Mouse (Mus musculus) urinary bladder, adult 2 months (tissue): ENCODE measurements around the gene Mlana. TPM values are rescaled to one million over a fixed set of nuclear protein-coding genes. Genes with fewer than 3 reads are reported as not detected.

Experiments used
- DNase-seq: peaks from one replicate; pipeline ENCODE4 v3.0.0; 2022; ENCODE audit warnings: low spot score
- polyA plus RNA-seq: library from polyadenylated mRNA; depleted of rRNA; stranded (reverse); fragments of >200 nt; gene quantifications from 2 replicates; pipeline ENCODE4 v1.2.3, GENCODE M21; 2012; rRNA removed

Gene Mlana
- polyA plus RNA-seq = 0.11 and 0.13 TPM in 2 replicates

GRCm38 (mm10) chr19:29697245-29697874 lies at the start of gene Mlana:
Gene Mlana (plus strand): TSS chr19:29697824.
- no peak for DNase-seq

GRCm38 (mm10) chr19:29648550-29648914 lies 49.1 kb upstream of the Mlana start:
- DNase-seq = no peak

- no peak for DNase-seq
Measured at GRCm38 (mm10) chr19:29649683-29650082, 47.9 kb upstream of the Mlana start.

- DNase-seq = no peak
Measured at GRCm38 (mm10) chr19:29653768-29654265, 43.8 kb upstream of the Mlana start.

- no peak for DNase-seq
Measured at GRCm38 (mm10) chr19:29655148-29655547, 42.5 kb upstream of the Mlana start.

- no peak for DNase-seq
Measured at GRCm38 (mm10) chr19:29656029-29656428, 41.6 kb upstream of the Mlana start.

- no peak for DNase-seq
Measured at GRCm38 (mm10) chr19:29656620-29657019, 41.0 kb upstream of the Mlana start.

GRCm38 (mm10) chr19:29657033-29657432 lies 40.6 kb upstream of the Mlana start:
- no peak for DNase-seq

- no peak for DNase-seq
Measured at GRCm38 (mm10) chr19:29657558-29657957, 40.1 kb upstream of the Mlana start.

GRCm38 (mm10) chr19:29658836-29659235 lies 38.8 kb upstream of the Mlana start:
- DNase-seq = no peak

- DNase-seq = no peak
Measured at GRCm38 (mm10) chr19:29659705-29660104, 37.9 kb upstream of the Mlana start.

GRCm38 (mm10) chr19:29660835-29661764 lies 36.5 kb upstream of the Mlana start:
- DNase-seq = no peak

GRCm38 (mm10) chr19:29661974-29662580 lies 35.5 kb upstream of the Mlana start:
- no peak for DNase-seq

- no peak for DNase-seq
Measured at GRCm38 (mm10) chr19:29663780-29664179, 33.8 kb upstream of the Mlana start.

GRCm38 (mm10) chr19:29664934-29665333 lies 32.7 kb upstream of the Mlana start:
- no peak for DNase-seq

- DNase-seq = no peak
Measured at GRCm38 (mm10) chr19:29666164-29666563, 31.5 kb upstream of the Mlana start.

GRCm38 (mm10) chr19:29666965-29667594 lies 30.5 kb upstream of the Mlana start:
- DNase-seq = no peak

GRCm38 (mm10) chr19:29668135-29668534 lies 29.5 kb upstream of the Mlana start:
- DNase-seq = no peak

- no peak for DNase-seq
Measured at GRCm38 (mm10) chr19:29670247-29670646, 27.4 kb upstream of the Mlana start.

GRCm38 (mm10) chr19:29671160-29671559 lies 26.5 kb upstream of the Mlana start:
- DNase-seq = no peak

- no peak for DNase-seq
Measured at GRCm38 (mm10) chr19:29672660-29673059, 25.0 kb upstream of the Mlana start.

- DNase-seq = no peak
Measured at GRCm38 (mm10) chr19:29674946-29675345, 22.7 kb upstream of the Mlana start.
